Mouse (Mus musculus) gastrocnemius, adult 8-10 months (tissue): Measurements from ENCODE around the gene Ticam1. TPM values are rescaled to one million over a fixed set of nuclear protein-coding genes. Genes with fewer than 3 reads are reported as not detected.

Experiments used
- DNase-seq, 2 experiments: peaks; one replicate each; pipeline ENCODE4 v3.0.0; 2022; ENCODE audit warnings: low spot score in 2 of 2
- total RNA-seq, 4 experiments: library from RNA; stranded (reverse); gene quantifications; 2 replicates each; pipeline ENCODE4 v1.2.4; 2022

The Ticam1 gene
- total RNA-seq = 1 to 10 TPM; 1.7 to 2.2 (median 2.0) TPM

GRCm38 (mm10) chr17:56276643-56277566 is at the start of gene Ticam1:
Gene Ticam1, minus strand, starts transcription at chr17:56276786.
- peak; percentile 87 to 94 for DNase-seq

DNA sequence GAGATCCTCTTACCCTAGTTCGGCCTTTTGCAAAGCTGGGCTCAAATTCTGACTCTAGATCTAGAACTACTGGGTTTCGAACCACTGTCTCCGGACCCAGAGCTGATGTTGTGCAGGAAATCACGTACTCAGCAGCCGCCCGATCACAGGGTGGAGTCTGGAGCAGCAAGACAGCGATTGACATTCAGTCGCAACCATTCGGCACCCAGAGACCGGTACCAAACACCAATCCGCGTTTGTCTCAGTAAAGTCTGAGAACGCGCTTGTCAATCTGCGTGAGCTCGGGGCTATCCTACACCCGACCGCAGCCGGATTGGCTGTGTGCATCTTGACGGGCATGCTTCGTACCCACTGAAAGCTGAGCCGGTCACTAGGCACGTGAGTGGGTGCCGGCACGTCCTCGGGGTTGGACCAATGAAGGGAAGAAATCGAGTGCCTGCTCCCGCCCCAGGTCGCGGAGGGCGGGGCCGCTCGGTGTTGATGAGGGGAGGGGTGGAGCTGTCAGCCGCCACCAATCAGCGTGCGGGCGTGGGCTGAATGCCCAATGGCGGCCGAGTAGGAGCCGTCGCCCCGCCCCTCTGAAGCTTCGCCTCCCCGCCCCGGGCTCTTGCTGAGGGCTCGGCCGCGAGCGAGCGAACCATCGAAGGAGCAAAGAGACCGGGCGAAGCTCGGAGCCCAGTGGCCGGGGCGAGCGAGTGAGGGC is 49.0 kb upstream of the Ticam1 start, which contains the start of gene Kdm4b:
Kdm4b (plus strand) TSS at position 613 of the 703 bp plus-strand sequence.
- peak; percentile 99 for DNase-seq

DNA sequence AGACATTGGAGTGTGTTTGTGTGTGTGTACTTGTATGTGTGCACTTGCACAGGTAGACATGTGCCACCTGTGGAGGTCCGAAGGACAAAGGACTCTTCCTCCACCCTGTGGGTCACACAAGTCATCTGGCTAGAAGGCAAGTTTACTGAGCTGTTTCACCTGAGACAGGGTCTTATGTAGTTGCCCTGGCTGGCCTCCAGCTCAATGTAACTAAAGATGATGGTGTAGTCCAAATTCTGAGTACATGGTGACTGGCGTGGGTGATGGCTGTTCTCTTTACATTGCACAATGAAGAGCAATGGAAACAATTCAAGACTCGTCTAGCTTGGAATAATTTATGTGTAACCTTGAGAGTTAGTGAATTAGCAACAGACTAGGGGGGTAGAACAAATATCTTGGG is 47.8 kb upstream of the Ticam1 start:
- DNase-seq = no peak

GRCm38 (mm10) chr17:56309191-56309945 is 32.8 kb upstream of the Ticam1 start:
- no peak for DNase-seq

DNA sequence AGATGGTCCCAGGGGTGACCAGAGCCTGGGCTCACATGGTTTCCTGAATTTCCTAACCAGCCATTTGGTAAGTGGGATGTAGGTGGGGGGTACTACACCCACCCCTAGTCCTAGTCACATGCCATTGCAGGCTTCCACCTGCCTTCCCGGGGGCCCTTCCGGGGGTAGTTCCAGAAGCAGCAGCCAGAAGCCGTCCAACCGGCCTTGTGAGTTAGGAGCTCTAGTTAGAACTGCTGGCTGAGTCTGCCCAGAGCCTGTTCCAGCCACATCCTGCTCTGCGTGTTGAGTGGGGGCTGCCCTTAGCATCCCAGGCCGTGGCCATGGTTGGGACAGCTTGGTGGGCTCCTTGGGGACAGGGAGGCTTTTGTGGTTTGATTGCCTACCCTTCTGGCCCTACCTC is 31.5 kb upstream of the Ticam1 start:
- DNase-seq = no peak

DNA sequence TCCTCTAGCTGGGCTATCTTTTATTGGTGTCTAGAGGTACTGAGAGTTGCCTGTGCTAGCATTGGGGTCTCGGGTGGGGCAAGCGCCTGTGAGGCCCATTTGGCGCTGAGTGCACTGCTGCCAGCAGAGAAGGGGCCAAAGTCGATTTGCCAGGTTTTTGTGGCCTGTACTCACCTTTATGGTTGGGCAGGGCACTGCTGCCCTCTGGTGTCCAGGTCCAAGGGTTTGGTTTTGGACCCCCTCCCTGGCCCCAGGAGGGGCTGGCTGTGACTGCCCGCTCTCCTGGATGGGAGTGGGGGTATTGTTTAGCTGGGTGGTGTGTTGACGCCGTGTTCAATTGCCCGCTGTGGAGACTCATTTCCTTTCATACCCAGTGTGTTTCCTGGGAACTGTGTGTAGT is 29.2 kb upstream of the Ticam1 start:
- DNase-seq = no peak

- DNase-seq = no peak
Measured at GRCm38 (mm10) chr17:56305156-56305555, 28.6 kb upstream of the Ticam1 start.

DNA sequence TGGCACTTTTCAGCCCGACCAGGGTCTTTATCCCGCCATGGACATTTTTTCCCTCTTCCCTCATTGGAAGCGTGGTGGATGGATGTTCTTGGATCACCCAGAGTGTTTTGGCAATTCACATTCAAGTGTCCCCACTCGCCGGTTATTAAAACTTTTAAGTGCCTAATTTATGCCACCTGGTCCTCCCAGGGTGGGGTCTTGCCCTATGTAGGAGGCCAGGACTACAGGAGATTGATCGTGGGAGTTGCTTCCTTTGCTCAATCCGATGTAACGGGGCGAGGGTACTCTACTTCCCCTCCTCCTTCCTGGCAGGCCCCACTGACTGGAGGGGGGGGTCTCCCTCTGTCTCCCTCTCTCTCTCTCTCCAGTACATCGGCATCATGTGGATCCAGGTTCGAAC is 28.1 kb upstream of the Ticam1 start:
- no peak for DNase-seq

DNA sequence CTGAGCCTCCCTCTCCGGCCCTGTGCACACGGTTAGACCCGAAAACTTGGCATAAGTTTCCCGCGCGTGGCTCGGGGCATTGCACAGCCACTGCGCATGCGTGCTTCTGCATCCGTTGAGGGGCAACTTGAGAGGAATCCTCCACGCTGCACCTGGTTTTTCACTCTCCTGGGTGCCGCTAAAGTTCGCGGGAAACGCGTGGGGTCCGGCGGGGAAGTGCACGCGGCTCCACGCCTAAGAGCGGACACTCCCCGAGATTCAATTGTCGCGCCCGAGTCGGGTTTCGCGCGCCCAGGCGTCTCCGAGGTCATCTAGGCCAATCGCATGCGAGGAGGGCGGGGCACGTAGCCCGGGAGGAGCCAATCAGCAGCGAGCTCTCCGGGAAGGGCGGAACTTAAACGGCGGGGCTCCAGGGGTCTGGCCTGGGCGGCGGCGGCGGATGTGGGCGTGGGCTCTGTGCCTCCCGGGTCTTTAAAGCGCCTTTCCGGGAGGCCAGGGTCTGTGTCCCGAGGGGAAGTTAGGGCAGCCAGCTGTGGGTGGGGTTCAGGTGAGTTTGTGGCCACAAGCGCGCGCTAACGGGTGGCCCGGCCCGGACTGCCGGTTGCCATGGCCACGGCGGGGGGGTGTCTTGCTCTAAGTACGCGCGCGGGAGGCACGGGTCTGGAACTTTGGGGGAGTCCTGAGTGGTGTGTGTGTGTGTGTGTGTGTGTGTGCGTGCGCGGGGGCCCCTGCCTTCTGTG is 27.4 kb upstream of the Ticam1 start:
- peak; percentile 88 to 89 for DNase-seq

GRCm38 (mm10) chr17:56303160-56303846 is 26.7 kb upstream of the Ticam1 start, which contains the start of gene Uhrf1:
Gene Uhrf1, plus strand, starts transcription at chr17:56303321.
- peak in 1 of 2 experiments; percentile 20 for DNase-seq

- DNase-seq = no peak
Measured at GRCm38 (mm10) chr17:56302363-56302996, 25.9 kb upstream of the Ticam1 start.

GRCm38 (mm10) chr17:56300186-56300585 is 23.6 kb upstream of the Ticam1 start, which contains the start of gene Arrdc5:
Gene Arrdc5, minus strand, starts transcription at chr17:56300286.
- no peak for DNase-seq

GRCm38 (mm10) chr17:56298238-56298637 is 21.7 kb upstream of the Ticam1 start:
- no peak for DNase-seq

- no peak for DNase-seq
Measured at GRCm38 (mm10) chr17:56296201-56296600, 19.6 kb upstream of the Ticam1 start.

GRCm38 (mm10) chr17:56294241-56294640 is 17.7 kb upstream of the Ticam1 start:
- DNase-seq = no peak

DNA sequence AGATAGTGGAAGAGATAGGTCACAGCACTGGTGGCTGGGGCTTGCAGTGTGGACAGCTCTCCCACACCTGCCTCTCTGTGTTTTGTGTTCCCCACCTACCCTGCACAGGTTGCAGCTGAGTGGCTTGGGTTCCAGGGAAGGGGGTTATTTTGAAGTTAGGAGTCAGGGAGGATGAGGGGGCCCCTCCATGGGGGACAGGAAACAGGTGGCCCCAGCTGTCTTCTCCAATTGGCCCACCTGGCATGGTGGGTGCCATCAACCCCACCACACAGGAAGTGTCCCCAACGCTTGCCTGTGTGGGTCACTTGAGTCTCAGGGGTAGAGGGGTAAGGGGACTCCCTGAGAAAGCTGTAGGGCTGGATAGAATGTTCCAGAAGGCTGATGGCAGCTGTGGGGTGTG is 16.7 kb upstream of the Ticam1 start:
- no peak for DNase-seq

DNA sequence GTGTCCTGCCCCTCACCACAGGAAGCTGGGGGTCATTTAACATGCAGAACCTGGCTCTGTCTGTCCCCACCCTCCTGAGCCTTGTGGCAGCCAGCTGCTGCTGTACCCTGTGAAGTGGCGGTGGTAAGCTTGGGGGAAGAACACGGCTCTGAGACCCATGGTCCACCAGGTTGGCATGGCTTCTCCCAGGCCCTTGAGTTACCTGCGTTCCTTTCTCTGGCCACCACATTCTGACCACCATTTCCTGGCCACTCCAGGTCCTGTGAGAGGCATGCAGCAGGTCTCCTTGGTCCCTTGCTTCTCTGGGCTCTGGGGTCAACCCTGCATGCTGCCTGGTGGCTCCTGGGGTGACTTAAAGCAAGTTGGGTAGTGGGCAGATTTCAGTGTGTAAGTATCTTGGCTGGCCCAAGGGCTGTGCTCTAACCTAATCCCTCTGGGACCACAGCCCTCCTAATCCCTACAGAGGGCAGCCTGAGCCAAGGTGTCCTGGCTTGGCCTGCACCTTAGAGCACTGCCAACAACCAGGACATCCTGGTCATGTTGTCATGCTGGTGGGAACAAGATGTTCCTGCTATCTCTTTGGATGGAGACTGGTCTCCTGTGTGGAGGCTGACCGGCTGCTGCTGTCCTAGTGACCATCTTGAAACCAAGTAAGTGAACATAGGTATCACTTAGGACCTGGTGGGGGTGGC is 16.1 kb upstream of the Ticam1 start, which contains the start of gene Plin3:
Plin3 (minus strand) TSS at position 343 of the 692 bp plus-strand sequence.
- peak; percentile 57 to 69 for DNase-seq

GRCm38 (mm10) chr17:56291826-56292475 is 15.4 kb upstream of the Ticam1 start:
- DNase-seq = no peak

DNA sequence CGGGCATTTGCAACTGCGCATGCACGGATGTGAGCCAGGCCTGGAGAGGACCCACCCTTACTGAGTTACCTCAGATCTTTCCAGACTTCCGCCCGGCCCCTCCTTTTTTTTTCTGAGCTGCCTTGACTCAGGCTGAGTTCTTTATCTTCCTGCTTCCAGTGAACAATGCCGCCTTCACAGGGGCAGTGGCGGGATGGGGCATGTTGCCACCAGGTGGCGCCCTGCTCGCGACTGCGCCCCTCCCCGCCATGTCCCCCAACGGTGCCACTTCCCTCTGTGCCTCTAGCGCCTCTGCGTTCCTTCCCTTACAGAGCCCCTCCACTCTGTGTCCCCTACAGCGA is 14.6 kb upstream of the Ticam1 start:
- DNase-seq = peak; percentile 83 to 86
